Mouse (Mus musculus): ENCODE measurements at regions not wholly inside any gene's neighbourhood (a gene's known extent, or its start where the extent isn't known, plus 50 kb on each side); places are given as distances from the start of the nearest gene placed in this dataset.

DNA sequence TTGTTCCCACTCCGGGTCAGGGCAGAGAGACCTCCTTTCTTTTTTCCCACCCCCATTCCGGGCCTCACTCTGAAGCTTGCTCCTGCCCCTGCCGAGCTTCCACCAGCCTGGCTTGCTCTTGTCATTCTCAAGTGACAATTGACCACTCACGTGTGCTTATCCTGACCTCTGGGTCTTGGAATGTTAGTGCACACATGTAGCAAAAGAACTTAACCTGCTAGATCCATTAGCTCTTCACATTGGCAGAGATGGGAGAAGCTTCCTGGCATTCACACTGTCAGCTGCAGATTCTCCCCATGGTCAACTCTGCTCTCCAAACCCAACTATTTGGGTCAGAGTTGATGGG lies 199.6 kb downstream of the Ets1 start:
- no peak for TF ChIP-seq CTCF (IDR thresholded peaks at IDR 0.05)
- peak; percentile 38; the same call in 1 of the 2 replicates for TF ChIP-seq POLR2A (IDR thresholded peaks at IDR 0.05; ENCODE audit: insufficient read depth, low read depth, low read length)

All from heart, adult 2 months (tissue).